Mouse (Mus musculus): ENCODE data around the gene Insl5.

The Insl5 gene

DNA sequence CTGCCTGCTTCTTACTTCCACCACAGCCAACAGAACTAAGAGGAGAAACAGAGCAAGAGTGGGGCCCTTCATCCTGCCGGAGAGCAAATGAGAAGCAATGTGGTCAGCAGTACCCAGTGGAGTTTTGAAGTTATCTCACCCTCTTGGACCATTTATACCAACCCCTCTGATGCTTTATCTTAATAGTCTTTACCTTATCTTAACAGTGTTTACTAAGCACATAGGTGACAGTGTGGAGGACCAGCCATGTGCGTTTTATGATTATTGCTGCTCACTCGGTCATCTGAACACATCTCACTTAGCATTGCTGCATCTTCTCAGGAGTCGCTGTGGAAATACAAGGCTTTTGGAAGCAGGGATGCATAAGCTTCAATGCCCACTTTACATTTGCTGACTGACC lies at the start of gene Insl5:
Gene Insl5 (minus strand): TSS at position 222 of the 400 bp plus-strand sequence.
- no peak for DNase-seq

- DNase-seq: no peak
Measured at GRCm38 (mm10) chr4:103070631-103071030, 44.0 kb upstream of the Insl5 start.

GRCm38 (mm10) chr4:103067906-103068655 lies 41.4 kb upstream of the Insl5 start:
- no peak for DNase-seq

GRCm38 (mm10) chr4:103064976-103065375 lies 38.3 kb upstream of the Insl5 start:
- DNase-seq: no peak

DNA sequence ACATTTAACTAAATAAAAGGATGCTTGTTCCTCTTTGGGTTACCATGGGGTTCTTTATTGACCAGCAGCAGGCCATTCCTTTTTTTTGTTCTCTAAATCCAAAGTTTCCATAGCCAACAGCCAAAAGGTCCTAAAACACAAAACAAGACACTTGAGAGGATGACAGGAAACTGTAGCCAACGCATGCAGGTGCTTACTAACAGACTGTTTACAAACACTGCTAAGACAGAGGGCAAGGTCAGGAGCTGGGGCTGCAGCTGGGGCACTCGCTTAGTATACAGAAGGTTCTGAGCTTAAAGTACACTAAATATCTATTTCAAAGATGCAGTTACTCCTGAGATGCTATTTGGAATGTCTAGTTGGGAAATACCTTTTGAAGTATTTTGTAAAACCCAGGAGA lies 37.8 kb upstream of the Insl5 start:
- DNase-seq: no peak

- no peak for DNase-seq
Measured at GRCm38 (mm10) chr4:103056909-103057308, 30.3 kb upstream of the Insl5 start.

- DNase-seq: no peak
Measured at GRCm38 (mm10) chr4:103048046-103048445, 21.4 kb upstream of the Insl5 start.

DNA sequence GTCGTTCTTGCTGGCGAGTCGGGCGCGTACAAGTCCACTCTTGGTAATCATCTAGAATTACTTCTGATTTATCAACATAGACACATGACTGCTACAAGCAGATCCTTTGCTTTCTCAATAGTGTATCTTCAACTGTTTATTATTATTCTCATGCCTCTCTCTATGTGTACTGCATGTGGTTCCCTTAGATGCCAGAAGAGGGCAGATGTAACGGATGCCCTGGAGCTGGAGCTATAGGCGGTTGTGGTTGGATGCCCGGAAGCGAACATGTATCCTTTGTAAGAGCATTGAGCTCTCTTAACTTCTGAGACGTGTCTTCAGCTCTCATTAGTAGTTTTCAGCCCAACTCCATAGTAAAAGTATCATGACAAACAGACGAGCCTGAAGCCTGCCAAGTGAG lies 16.4 kb upstream of the Insl5 start:
- no peak for DNase-seq

DNA sequence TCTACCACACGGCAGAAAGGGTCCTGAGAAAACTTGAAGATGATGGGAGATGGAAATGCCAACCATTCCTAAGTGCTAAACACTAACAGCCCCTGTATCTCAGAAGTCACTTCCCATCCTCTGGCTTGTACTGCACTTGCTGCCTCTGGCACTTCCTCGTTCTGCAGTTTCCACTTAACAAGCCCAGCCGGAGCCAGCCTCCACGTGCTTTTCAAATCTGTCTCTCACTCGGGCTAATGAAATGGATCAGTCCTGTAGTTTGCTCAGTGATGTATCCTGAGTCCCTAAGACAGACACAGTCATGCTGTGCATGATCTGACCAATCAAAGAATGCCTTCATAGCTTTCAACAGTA lies 13.2 kb upstream of the Insl5 start:
- DNase-seq: no peak

DNA sequence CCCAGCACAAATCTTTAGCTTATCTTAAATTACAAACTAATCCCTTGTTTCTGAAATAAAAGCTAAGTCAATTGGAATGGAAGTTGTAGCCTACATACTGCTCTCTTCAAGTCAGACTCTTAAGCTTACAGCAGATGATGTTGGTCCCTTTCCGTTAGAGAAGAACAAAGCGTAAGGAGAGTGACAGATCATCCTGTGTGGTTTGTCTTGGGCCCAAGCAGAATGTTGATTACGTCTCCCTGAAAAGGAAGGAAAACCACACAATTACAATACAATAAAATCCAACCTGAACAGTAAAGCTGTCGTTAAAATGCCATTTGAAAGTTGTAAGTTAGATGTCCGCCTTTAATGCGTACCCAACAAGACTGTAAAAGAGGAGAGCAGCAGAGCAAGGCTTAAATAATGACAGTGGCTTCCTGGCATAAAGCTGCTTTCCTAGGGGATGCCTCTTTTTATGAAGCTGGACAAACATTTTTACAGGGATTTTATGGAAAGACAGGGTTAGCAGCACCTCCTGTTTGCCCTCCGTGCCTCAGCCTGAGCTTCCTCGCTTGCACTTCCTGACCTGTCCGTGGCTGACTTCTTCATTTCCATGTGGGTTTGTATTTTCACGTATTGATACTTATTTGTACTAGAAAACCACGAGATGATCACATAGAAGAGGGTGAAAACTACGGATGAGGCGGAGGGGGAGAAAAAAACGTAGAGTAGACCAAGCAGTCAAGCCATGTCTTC lies 12.6 kb upstream of the Insl5 start:
- DNase-seq: no peak

DNA sequence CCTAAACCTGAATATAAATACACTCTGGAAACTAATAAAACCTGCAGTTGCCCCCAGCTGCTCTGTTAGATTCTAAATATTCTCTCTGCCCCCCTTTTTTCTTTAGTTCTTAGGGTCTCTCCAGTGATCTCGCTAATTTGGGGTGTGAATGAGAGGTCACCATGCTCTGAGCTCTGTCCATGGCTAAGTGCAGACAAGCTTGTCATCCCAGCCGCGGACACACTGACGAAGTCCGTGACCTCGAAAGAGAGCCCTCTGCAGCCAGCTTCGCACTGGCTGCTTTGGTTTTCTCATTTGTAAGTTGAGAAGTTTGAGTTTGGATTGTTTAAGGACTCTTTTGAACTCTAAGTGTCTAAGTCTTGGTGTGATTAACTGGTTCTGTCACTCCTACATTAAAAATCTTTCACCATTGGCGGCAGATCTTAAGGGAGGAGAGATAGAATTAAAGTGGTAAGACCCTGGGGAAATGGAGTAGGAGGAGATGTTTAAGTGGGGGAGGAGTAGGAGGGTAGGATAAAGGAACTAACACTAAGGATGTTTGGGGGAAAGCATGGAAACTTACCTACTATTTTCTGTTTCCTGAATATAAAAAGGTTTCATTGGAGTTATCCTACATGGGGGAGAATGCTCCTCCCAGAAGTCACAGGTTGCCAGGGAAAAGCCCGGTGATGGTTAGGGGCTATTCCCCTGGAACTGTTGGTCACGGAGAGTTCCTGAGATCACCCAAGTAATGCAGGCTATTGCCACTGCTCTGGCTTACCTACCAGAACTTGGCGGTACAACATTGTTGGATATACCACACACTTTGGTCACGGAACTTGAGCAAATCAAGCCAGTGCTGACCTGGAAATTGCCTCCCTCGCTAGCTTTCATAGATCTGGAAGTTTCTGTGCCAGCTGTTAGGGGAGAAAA lies 1.8 kb upstream of the Insl5 start:
- no peak for DNase-seq

- no peak for DNase-seq
Measured at GRCm38 (mm10) chr4:103027745-103028144, 1.1 kb upstream of the Insl5 start.

DNA sequence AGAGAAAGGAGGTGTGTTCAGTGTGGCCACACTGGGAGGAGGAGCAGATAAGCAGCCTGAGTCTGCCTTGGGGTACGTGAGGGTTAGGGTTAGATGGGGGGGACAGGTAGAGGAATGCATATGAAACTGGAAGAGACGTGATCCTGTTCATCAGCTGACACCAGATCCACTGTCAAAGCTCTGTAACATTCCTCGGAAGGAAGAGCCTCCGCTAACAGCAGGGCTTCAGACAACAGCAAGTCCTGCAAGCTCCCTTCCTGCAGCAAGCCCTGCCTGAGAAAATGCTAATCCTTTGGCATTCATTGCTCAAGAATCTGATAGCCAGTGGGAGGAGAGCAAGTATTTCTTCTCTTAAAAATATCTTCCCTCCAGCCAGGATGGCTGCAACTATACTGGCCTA lies 13.2 kb downstream of the Insl5 start:
- DNase-seq: no peak

DNA sequence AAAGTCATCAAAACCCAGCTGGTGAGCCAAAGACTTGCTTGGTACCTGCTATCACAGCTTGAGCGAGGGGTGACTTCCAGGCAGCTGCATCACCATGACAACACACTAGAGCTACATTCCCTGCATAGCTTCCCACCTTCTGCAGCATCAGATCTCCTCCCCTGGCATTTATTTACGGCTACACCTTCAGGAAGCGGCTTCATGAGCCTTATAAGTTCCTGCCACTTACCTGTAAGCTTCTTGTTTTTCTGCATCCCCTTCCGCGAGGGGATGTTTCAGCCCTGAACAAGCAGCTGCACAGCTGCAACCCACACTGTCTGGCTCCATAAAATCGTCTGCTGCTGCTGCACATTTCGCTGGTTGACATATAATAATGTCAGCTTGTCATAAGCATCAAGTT lies 14.8 kb downstream of the Insl5 start:
- DNase-seq: no peak

GRCm38 (mm10) chr4:103010734-103011133 lies 15.9 kb downstream of the Insl5 start:
- DNase-seq: no peak

DNA sequence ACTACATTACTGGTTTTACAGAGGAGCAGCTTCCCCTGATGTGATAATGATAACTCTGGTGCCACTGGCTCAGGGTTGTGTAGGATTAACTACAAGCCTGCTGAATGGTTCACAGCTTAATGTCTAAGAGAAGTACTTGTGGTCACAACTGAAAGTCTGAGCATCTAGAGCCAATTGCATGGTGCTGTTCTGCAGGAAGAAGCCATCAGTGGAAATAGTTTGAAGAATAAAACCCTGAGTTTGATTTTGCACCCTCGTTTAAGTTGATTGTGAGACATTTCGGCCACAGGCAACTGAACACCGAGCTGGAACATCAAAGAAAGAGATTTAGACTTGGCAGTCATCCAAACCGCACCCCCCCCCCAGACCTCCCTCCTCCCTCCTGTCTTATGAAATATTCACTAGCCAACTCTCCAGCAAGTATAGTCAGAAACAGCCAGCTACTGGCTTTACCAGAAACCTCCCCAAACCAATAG lies 19.7 kb downstream of the Insl5 start:
- no peak for DNase-seq

DNA sequence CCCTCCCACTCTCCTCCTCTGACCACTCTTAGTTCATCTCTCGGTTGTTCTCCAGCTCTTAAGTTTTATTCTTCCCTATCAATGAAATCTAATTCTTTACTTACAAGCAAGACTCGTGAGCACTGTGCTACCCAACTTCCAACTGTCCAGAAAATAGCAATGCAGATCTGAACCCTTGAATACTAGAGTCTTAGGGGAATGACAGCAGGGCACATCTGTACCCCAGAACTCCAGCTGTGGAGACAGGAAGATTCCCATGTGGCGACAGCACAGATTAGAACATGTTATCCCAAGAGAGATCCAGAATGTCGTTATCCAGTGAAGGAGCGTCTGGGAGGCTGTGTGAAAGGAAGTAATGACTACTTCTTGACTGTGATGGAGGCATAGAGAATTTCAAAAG lies 20.4 kb downstream of the Insl5 start:
- DNase-seq: no peak

GRCm38 (mm10) chr4:103005190-103005945 lies 21.3 kb downstream of the Insl5 start:
- no peak for DNase-seq

- DNase-seq: no peak
Measured at GRCm38 (mm10) chr4:103004681-103005080, 22.0 kb downstream of the Insl5 start.

DNA sequence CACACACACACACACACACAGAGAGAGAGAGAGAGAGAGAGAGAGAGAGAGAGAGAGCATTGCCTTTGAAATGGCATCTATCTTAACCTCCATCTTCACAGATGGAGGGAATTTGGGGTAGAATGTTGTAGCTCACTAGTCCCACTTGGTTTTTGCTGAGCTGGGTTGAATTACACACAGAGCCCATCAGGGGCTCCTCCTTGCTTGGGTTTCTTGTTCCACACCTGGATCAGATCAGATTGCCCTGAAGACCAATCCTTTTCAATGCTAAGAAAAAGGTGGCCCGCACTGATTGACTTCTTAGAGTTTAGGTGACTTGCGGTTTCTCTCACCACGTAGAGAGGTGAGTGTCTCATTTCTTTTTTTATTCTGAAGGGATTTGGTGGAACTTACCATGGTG lies 35.0 kb downstream of the Insl5 start:
- no peak for DNase-seq

DNA sequence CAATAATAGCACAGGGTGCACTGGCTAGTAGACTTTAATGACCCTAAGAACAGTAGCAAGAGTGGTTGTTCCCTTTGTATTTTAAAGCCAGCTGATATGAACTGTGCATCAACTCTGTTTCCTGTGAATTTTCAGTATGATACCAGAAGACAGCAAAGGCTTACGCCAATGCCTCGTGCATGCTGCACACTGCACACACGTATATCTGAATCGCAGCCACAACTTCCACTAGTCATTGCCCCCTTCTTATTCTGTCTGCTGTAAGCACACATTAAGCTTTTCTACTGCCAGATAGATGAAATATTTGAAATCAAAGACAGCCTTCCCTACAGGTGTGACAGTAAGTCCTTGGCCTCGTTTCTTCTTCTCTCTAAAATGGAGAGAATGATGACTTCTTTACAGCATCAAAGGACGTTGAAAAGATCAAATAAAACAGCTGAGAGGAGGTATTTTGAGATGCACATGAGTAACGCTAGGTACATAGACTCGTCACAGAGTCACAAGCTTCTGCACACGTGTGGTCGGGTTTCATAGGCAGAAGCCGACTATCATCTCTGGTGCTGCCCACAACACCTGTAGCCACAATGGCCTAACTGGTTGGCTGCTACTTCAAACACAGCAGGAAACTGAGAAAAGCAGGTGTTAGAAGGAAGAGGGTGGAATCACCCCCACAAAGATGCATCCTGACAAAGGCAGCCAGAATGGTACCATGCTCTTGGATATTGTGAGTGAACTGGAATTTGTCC lies 35.9 kb downstream of the Insl5 start:
- no peak for DNase-seq

DNA sequence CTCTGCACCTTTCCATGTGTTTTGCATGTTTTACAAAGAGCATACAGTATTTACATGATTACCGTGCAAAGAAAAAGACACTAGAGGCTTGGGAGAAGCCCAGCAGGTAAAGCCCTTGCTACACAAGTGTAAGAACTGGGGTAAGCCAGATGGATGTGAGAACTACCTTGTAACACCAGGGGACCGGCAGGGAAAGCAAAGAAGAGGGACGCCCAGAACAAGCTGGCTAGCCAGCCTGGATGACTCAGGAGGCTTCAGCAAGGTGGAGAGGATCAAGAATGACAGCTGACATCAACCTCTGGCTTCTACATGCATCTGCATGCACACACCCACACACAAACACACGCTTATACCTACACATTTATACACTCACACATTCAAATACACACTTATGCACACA lies 36.6 kb downstream of the Insl5 start:
- no peak for DNase-seq

Data from lung, adult 18-20 months (tissue).